Mouse (Mus musculus): ENCODE data around the gene Plekhs1.

GRCm38 (mm10) chr19:56533291-56534071, 72.0 kb downstream of the Plekhs1 start:
- TF ChIP-seq POLR2A (IDR thresholded peaks at IDR 0.05; ENCODE audit: borderline replicate concordance, extremely low read depth, low read depth, low read length), result no peak
- TF ChIP-seq CTCF (IDR thresholded peaks at IDR 0.05; ENCODE audit: insufficient read depth, low read length), result no peak
